Mouse (Mus musculus) E14TG2a.4 (cell line): Measurements from ENCODE around the gene Cnot8.
A peak's percentile ranks its signal among the peaks of the same experiment; 100 is the strongest.

Source experiments
- H3K27me3 ChIP-seq: 2 replicates; pipeline ENCODE4 v1.6.1; 2014; ENCODE audit warnings: low read length, control low read depth; ENCODE audit not compliant: insufficient read depth
- H3K36me3 ChIP-seq: 2 replicates; pipeline ENCODE4 v1.6.1; 2014; ENCODE audit warnings: low read length, control low read depth; ENCODE audit not compliant: insufficient read depth
- H3K4me1 ChIP-seq: replicated peaks from 2 replicates; pipeline ENCODE4 v1.6.1; 2014; ENCODE audit warnings: low read depth, low read length, control low read depth
- H3K4me3 ChIP-seq: replicated peaks from 2 replicates; pipeline ENCODE4 v1.5.1; 2014; ENCODE audit warnings: mild to moderate bottlenecking, low read length
- H3K9me3 ChIP-seq: 2 replicates; pipeline ENCODE4 v1.6.1; 2014; ENCODE audit warnings: low read length, control low read depth
- CTCF ChIP-seq: conservative IDR thresholded peaks from 2 replicates; pipeline ENCODE4 v1.5.1; 2014; ENCODE audit warnings: low read length
- NANOG ChIP-seq: IDR thresholded peaks from 2 replicates; pipeline ENCODE4 v1.6.1; 2014; ENCODE audit warnings: borderline replicate concordance, low read length, mixed read lengths
- POU5F1 ChIP-seq: IDR thresholded peaks from 2 replicates; pipeline ENCODE4 v1.6.1; 2014; ENCODE audit warnings: low read length, borderline replicate concordance

The Cnot8 gene

DNA sequence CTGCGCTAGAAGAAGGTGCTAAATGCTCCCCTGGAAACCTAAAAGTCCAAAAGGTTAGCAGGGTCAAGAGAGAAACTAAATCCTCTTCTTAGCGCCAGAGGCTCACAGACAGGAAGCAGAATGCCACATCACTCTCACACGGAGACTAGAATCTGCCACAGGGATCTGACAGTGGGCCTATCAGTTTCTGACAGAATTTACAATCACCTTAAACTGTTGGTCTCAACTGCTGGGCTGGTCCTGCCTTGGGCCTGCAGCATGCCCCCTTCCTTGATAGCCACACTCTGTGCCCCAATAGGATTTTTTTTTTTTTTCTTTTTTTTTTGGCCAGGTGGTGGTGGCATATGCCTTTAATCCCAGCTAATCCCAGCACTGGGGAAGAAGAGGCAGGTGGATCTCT lies 52.9 kb downstream of the Cnot8 start:
- H3K27me3 ChIP-seq, result no peaks in the 10 kb centered on the region
- H3K4me3 ChIP-seq, result no peak overlapping the region
- H3K9me3 ChIP-seq, result no peaks in the 10 kb centered on the region
- H3K36me3 ChIP-seq, result peaks cover 92% of the 10 kb centered on the region
- TF ChIP-seq NANOG, result no peak
- no peak for TF ChIP-seq POU5F1
- TF ChIP-seq CTCF, result no peak
- H3K4me1 ChIP-seq, result peaks cover 17% of the 10 kb centered on the region

- no peaks in the 10 kb centered on the region for H3K27me3 ChIP-seq
- H3K4me3 ChIP-seq, result no peak overlapping the region
- H3K4me1 ChIP-seq, result peaks cover 32% of the 10 kb centered on the region
- H3K36me3 ChIP-seq, result peaks cover 63% of the 10 kb centered on the region
- no peaks in the 10 kb centered on the region for H3K9me3 ChIP-seq
- TF ChIP-seq CTCF, result peak; percentile 79
- no peak for TF ChIP-seq POU5F1
- TF ChIP-seq NANOG, result no peak
Observed at GRCm38 (mm10) chr11:58165072-58165471, 61.1 kb downstream of the Cnot8 start.

DNA sequence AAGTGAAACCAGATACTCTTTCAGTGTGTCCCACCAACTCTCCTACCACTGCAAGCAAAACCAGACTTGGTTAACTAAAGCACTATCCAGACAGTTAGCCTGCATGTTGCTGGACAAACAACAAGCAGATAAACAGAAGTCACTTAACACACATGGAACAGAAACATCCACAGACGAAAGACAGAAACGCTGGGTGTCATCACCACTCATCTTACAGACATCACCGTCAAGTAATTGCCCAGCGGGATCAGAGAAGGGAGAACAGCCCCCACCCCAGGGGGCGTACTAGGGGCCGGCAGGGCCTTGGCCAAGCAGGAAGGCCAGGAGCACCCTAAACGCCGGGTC lies 63.8 kb downstream of the Cnot8 start:
- Histone ChIP-seq H3K4me3 (peak overlapping the region; percentile 99), H3K27me3 (no peaks in the 10 kb centered on the region), H3K9me3 (no peaks in the 10 kb centered on the region), H3K36me3 (peaks cover 41% of the 10 kb centered on the region), H3K4me1 (peaks cover 31% of the 10 kb centered on the region)
- TF ChIP-seq NANOG, result no peak
- TF ChIP-seq POU5F1, result no peak
- no peak for TF ChIP-seq CTCF
